Mouse (Mus musculus): ENCODE results near the gene Slamf1. TPM values are rescaled to one million over a fixed set of nuclear protein-coding genes. Genes with fewer than 3 reads are reported as not detected.

Gene Slamf1
- total RNA-seq (2021): not detected
- long read RNA-seq, experiment 1: 0 reads
- long read RNA-seq, experiment 2, partial matches to known transcripts: 0 of 1 reads
- long read RNA-seq, experiment 2, other reads (novel, unspliced or antisense): 1 of 1 reads

DNA sequence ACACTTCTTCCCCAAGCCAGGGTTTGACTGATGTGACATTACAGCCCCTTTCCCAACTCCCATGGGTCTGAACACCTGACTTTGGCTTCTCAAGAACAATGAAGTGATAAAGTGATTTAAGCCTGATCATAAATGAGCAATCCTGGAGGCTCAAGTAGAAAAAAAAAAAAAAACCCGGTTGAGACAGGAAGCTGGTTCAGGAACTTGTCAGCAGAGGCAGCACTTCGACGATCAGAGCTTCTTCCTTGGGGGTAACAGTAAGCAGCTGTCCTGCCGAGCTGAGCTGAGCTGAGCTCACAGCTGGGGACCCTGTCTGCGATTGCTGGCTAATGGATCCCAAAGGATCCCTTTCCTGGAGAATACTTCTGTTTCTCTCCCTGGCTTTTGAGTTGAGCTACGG is at the start of gene Slamf1:
Slamf1 (plus strand) TSS at position 230 of the 400 bp plus-strand sequence.
- intact Hi-C loops (cut with DNase I; ENCODE audit: low total_unique reads): no loop called here
- no peak for DNase-seq

DNA sequence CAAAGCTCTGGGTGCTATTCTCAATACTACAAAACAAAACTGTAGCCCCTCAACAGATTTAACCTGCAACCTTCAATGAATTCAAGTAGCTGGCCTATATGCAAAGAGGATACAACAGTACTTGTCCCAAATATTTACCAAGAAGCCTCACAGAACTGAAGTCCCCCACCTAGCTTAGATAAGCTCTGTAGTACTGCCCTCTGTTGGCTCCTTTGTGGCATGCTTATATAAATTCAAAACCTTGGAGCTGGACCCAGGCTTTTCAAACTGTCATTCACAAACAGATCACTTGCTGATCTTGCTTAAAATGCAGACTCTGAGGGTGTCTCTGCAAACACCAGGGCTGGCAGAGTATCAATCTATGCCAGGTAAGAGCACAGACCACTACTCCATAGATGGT is 35.7 kb upstream of the Slamf1 start:
- intact Hi-C loops (cut with DNase I; ENCODE audit: low total_unique reads): no loop called here
- DNase-seq: no peak

DNA sequence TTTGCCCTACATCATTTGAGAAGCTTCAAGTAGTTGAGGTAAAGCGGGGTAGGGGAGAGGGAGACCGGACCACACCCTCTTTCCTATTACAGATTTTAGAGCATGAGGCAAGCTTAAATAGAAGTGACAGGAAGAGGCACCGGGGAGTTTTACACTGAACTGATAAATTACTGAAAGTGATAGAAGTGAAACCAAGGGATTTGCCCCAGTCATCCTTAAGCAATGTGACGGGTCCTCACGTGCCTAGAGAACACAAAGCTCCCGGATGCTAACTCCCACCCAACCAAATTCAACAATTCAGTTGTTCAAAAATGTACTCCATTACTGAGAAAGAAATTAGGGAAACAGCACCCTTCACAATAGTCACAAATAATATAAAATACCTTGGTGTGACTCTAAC is 32.0 kb upstream of the Slamf1 start:
- intact Hi-C loops (cut with DNase I; ENCODE audit: low total_unique reads): no loop called here

DNA sequence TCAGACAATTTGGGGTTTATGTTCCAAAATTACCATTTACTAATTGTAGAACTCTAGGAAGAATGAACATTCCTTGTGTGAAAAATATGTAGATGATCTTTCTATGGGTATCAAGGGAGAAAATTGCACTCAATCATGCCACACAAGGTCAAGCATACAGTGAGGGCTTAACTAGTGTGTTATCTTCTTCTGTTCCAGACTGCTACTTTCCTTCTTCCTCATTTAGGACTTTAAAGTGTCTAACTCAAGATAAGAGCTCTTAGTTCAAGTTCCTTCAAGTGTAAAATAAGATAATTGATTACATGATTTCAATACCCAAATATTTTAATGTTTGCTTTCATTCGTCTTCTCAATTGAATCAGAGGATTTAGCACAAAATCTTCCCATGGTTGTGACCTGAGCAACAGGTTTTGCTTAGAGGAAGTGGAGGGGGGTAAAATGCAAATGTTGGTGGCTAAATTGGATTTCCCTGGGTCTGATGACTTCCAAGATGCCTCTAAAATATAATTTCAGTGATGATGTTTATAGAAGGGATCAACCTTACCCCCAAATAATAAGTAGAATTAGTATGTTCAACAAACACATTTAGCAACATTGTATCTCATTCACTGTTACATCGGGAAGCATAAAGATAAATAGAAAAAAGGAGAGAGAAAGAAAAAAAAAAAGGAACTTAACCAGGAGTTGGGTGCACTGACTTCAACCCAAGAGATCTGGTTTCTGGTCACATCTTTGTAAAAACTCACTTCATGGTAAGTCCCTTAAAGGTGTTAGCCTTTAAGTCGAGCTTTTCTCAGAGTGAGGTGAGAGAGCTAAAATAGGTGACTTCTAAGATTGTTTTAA is 18.6 kb upstream of the Slamf1 start:
- no peak for DNase-seq
- intact Hi-C loops (cut with DNase I; ENCODE audit: low total_unique reads): no loop called here

More for the DNA sequence above, 32.0 kb upstream of the Slamf1 start:
- no peak for DNase-seq

DNA sequence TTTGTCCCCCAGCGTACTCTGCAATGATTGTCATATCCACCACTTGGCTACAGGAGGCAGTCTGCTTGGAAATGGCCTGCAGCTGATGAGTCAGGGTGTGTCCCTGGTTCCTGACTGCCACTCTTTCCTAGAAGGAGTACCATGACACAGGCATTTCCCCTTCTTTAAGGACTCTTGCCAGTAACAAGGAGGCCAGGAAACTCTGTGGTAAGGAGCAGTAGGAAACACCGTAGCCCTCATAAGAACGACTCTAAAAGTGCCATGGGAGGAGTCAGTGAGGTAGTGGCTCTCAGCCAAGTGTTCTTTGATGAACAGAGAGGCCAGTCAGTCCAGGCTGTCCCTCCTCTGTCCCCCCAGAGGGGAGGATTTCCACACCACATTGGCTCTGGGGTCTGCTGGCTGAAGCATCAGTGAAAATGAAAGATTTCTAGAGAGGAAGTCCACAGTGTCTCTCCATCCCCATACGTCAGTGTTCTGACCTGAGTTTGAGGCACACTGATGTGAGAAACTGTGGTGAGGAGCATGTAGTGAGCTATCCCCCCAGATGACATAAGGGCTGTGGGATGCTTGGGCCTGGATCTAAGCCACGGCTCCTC is 5.0 kb upstream of the Slamf1 start:
- intact Hi-C loops (cut with DNase I; ENCODE audit: low total_unique reads): no loop called here
- no peak for DNase-seq

DNA sequence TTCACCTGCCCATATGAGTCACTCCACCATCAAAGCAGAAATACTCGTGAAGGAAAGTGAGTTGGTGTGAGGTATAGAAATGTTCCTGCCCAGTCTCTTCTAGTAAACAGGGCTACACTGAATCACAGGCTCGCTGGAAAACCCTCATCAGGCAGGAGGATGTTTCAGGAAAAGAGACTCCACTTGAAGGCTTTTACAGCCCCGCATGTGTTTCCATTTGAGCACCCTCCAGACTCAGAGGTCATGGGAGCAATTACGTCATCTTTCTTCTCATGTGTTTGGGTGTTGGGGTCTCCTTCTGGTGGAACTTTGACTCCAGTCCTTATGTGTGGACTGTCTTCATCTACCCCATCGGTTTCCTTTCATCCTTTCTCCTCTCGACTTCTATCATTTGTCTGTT is 4.1 kb downstream of the Slamf1 start:
- intact Hi-C loops (cut with DNase I; ENCODE audit: low total_unique reads): no loop called here
- no peak for DNase-seq

DNA sequence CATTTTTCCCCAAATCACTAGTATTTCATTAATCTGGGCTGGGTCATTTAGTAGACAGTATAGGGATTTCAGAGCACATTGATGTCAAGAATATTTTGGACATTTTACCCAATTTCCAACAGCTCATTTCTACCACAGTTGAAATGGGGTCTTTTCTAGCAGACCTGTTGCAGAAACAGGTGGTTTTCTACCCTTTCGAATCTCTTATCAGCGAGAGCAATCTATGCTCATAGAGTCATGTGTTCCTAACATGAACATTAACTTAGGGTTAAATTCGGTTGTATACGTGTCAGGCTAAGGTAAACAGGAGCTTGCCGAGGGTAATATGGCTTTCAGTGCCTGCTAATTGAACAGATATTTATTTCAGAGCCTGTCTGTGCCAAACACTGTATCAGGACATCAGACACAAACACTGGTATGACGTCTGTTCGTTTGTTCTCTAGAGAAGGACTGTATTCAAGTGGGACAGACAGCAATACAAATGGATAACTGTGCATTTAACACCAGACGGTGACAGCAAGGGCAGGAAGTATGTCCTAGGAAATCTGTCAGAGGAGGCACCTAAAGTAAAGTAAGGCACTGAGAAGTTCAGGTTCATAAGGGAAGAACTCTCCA is 5.3 kb downstream of the Slamf1 start:
- no peak for DNase-seq
- intact Hi-C loops (cut with DNase I; ENCODE audit: low total_unique reads): no loop called here

DNA sequence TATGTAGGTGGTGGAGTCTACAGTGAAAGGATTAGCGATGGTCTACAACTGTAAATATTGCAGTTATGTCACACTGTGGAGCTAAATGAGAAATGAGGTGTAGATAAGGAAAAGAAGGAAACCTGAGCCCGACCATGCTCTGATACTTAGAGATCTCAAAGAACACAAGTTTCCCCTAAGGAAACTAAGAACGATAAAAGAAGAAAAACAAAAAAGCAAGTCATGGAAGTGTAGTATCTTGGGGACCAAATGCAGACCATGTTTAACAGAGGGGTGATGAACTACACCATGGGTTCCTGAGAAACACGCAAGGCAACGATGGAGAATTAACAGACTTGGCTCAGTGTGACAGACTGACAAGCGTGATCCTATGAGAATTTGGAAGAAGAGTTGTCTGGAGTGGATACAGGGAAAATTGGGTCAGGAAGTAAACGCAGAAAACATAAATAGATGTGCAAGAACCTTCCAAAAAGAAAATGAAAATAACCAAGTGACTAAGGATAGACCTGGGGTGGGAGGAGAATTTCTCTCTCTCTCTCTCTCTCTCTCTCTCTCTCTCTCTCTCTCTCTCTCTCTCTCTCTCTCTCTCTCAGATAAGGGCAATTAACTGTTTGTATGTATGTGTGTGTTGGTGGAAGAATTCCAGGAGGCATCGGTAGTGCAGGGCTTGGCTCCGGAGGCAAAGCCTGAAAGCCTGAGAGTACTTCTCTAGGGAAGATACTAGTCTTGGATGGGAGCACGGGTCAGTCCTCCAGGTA is 6.5 kb downstream of the Slamf1 start:
- intact Hi-C loops (cut with DNase I; ENCODE audit: low total_unique reads): no loop called here
- no peak for DNase-seq

DNA sequence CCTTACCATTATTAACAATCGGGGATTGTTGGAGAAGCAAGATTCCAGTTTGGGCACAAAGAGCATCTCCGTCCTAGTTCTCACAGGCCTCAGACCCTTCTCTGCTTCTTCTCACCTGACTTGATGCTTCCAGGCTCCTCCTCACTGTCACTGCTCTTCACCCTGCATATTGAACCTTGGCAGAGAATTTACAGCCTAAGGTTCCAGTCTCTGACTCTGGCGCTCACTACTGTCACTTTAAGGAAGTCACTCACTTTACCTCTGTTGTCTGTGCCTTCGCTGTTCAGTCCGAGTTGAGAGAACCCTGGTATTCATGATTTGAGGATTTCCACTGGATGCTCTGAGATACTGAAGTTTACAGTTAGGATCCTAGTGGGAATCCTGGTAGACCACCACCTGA is 7.3 kb downstream of the Slamf1 start:
- intact Hi-C loops (cut with DNase I; ENCODE audit: low total_unique reads): no loop called here
- no peak for DNase-seq

DNA sequence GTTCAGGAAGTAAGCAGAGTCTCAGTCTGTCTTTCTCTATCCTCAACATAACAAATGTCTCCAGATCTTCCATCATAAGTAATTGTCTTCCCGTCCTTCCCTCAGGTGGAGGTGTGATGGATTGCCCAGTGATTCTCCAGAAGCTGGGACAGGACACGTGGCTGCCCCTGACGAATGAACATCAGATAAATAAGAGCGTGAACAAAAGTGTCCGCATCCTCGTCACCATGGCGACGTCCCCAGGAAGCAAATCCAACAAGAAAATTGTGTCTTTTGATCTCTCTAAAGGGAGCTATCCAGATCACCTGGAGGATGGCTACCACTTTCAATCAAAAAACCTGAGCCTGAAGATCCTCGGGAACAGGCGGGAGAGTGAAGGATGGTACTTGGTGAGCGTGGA is 7.8 kb downstream of the Slamf1 start:
- intact Hi-C loops (cut with DNase I; ENCODE audit: low total_unique reads): no loop called here

DNA sequence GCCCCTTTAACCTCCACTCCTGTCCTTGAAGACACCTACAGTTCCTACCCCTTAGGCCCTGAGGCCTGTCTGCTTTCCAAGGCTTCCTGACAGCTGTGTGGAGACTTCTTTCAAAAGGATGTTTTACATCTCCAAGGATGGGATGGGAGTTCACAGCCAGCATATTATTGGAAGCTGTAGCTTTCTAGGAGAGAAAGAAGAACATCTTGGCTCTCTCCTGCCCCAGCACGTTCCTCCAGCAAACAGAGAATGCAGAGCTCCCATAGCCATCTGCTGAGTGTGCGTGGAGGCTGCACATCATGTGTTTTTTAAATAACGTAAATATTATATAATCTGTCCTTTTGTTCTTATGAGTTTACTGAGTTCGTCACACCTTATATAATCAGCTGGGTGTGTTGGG is 8.9 kb downstream of the Slamf1 start:
- no peak for DNase-seq
- intact Hi-C loops (cut with DNase I; ENCODE audit: low total_unique reads): no loop called here

More for the DNA sequence above, 7.8 kb downstream of the Slamf1 start:
- DNase-seq: no peak

DNA sequence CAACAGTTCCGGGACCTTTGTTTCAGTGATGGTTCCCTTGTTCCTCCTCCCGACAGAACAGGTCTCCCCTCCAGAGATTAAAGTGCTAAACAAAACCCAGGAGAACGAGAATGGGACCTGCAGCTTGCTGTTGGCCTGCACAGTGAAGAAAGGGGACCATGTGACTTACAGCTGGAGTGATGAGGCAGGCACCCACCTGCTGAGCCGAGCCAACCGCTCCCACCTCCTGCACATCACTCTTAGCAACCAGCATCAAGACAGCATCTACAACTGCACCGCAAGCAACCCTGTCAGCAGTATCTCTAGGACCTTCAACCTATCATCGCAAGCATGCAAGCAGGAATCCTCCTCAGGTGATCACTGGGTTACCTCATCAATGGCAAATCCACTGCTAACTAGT is 10.1 kb downstream of the Slamf1 start:
- DNase-seq: no peak
- intact Hi-C loops (cut with DNase I; ENCODE audit: low total_unique reads): no loop called here

DNA sequence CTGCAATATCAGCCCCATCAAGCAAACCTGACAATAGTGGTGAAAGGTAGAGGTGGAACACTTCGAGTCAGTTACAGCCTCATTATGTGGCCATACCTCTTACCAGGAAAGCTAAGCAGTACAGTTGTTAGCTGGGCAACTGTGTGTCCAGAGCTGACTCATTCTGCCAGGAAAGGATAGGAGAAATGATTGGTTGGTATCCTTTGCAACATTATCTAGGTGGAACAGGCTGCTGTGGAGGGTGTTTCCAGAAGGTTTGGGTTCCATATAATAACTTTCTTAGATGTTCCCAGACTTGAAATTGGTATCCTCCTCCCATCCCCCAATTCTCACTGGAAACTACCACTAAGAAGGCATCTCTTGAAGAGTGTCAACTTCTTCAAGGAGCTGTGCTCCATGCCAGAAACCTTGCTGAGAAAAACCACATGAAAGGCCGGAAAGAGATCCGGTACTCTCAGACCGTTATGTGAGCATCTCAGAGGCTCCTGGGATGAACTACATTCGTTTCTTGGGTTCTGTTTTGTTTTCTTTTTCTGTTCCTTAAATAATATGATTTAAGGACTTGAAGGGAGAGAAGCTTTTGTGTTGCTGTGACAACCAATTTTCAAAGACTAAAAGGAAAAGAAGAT is 15.5 kb downstream of the Slamf1 start:
- intact Hi-C loops (cut with DNase I; ENCODE audit: low total_unique reads): no loop called here
- no peak for DNase-seq

DNA sequence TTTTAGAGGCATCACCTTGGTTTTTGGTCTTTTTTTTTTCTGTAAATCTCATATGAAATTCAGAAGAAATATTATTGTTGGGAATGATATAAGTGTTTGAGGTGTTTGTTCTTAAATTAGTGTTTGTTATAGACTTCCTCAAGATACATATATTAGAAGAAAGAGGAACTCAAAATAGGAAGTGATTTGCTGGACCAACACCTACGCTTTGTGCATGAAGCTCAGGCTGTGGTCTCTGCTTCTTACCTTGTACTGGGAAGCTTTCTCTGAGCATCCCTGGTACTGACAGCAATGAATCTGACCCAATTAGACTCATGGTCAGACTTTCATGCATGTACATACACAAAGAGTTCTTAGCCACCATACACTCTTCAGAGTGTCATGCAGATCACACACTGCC is 18.9 kb downstream of the Slamf1 start:
- no peak for DNase-seq
- intact Hi-C loops (cut with DNase I; ENCODE audit: low total_unique reads): no loop called here

DNA sequence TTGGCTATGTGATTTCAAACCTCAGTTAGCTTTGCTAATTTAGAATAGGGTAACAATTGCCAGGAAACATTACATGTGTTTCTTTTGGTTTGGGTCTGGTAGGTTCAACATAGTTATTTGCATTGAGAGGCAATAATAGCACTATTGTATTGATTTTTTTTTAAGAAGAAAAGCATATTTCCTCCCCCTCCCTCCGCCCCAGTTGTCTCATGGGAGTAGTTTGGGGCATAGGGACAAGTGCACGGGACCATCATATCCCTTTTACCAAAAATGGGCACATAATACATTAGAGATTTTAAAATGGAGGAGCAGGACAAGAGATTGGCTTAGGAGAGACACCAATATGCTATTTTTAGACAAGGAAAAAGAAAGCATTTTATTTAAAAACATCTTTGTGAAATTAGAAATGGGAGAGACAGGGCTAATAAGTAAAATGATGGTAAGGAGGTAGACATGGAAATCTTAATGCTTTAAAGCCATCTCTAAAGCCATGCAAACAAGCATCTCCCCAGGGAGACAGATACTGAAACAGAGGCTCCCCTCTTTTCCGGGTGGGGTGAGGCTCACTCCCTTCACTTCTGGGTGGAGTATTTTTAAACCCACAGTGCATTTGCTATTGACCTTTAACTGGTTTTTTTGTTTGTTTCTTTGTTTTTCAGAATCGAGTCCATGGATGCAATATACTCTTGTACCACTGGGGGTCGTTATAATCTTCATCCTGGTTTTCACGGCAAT is 20.5 kb downstream of the Slamf1 start:
- intact Hi-C loops (cut with DNase I; ENCODE audit: low total_unique reads): no loop called here
- DNase-seq: no peak

DNA sequence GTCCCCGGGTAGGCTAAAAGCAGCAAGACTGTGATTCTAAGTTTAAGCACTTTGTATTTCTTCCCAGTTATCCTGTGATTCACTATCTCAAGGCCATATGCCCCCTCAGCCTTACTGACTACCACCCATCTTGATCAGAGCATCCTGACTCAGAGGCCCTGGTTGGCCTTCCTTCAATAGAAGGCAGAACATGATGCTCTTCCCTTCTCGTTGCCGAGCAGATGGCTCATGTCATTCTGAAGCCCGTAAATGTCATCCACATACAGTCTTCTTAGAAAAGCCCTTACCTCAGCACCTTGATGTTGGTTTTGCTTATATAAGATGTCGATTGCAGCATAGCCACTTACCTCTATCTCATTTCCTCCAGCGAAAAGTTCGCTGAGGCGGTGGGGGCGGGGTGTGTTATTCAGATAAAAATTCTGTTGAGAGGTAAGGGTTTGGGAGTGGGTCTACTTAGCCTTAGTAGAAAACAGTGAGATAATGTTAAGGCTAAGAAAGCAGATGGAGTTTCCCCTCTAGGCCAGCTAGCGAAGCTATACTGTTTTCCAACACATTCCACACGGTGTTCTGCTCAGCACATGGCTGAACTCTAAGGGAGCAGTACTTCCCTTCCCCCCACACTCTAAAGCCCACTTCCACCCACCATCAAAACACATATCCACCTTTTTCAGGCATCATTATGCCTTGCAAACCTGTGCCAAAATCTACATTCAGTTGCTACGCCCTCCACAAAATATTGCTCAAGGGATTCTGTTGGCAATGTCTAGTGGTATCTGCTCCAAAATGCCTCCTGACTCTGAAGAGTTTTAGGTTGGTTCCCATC is 21.7 kb downstream of the Slamf1 start:
- no peak for DNase-seq
- intact Hi-C loops (cut with DNase I; ENCODE audit: low total_unique reads): no loop called here

DNA sequence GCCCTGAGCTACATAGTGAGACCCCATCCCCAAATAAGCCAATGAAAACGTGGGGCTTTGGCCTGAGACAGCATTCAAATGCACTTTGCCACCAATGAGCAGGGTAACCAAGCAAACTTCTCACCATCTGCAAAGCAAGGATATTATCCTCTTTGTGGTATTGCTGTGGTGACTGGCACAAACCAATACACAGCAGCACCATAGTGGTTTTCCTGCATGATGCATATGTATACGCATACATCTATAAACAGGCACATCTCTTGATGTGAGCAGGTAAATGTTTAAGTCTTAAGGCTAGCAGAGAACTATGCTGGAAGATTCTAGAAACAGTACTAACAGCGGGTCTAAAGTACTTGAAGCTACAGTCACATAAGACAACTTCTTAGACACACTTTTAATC is 22.5 kb downstream of the Slamf1 start:
- intact Hi-C loops (cut with DNase I; ENCODE audit: low total_unique reads): no loop called here
- no peak for DNase-seq

DNA sequence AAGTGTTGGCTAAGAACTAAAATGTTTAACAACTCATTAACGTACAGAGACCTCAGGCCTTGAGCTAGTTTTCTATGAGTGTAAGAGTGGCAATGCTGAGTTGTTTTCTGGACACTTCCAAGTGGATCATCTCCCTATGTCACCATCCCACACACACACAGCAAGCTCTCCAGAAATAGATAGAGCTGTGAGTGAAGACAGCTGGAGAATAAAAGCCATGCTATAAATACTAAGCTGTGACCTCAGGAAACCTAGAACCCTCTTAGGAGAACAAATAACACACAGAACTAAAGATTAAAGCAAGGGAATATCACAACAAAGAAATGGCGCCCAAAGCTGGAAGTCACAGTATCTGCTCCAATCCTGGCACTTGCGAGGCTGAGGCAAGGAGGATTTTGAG is 24.6 kb downstream of the Slamf1 start:
- DNase-seq: no peak
- intact Hi-C loops (cut with DNase I; ENCODE audit: low total_unique reads): no loop called here
